Mouse (Mus musculus) intestine, embryonic 14.5 days (tissue): Measurements from ENCODE around the gene Kndc1. TPM values are rescaled to one million over a fixed set of nuclear protein-coding genes. Genes with fewer than 3 reads are reported as not detected.

Experiments used
- ATAC-seq: fragments of 200-750 bp; cut with Nextera tagmentation; replicated peaks from 2 replicates; pipeline ENCODE4 v1.8.0; 2017; ENCODE audit warnings: low read depth, moderate number of reproducible peaks, moderate TSS enrichment, moderate library complexity; ENCODE audit not compliant: low FRiP score, low TSS enrichment
- DNase-seq: peaks from one replicate; pipeline ENCODE4 v3.0.0-alpha.2; 2018; ENCODE audit warnings: low spot score
- H3K27ac ChIP-seq: fragments of 300-500 bp; sonication (generic); 2 replicates; pipeline ENCODE4 v1.5.1; 2014; ENCODE audit warnings: low read depth, mild to moderate bottlenecking, control low read depth
- H3K27me3 ChIP-seq: fragments of 300-500 bp; sonication (generic); replicated peaks from 2 replicates; pipeline ENCODE4 v1.6.1; 2014; ENCODE audit warnings: low read length, control low read depth; ENCODE audit not compliant: control insufficient read depth, insufficient read depth
- H3K36me3 ChIP-seq: fragments of 300-500 bp; sonication (generic); 2 replicates; pipeline ENCODE4 v1.6.1; 2014; ENCODE audit warnings: low read length, control low read depth; ENCODE audit not compliant: control insufficient read depth, insufficient read depth
- H3K4me1 ChIP-seq: fragments of 300-500 bp; sonication (generic); replicated peaks from 2 replicates; pipeline ENCODE4 v1.6.1; 2014; ENCODE audit warnings: low read length, control low read depth, mixed read lengths; ENCODE audit not compliant: control insufficient read depth, insufficient read depth
- H3K4me2 ChIP-seq: fragments of 300-500 bp; sonication (generic); 2 replicates; pipeline ENCODE4 v1.6.1; 2014; ENCODE audit warnings: low read length
- H3K4me3 ChIP-seq: fragments of 300-500 bp; sonication (generic); 2 replicates; pipeline ENCODE4 v1.5.1; 2014; ENCODE audit warnings: low read depth, low read length, control low read depth, mixed read lengths
- H3K9ac ChIP-seq: fragments of 300-500 bp; sonication (generic); 2 replicates; pipeline ENCODE4 v1.6.1; 2014; ENCODE audit warnings: mild to moderate bottlenecking, low read length
- H3K9me3 ChIP-seq: fragments of 300-500 bp; sonication (generic); 2 replicates; pipeline ENCODE4 v1.6.1; 2016; ENCODE audit warnings: low read length, control low read depth; ENCODE audit not compliant: control insufficient read depth
- WGBS: fragments of 180-500 bp; shearing (Covaris S2); extraction: QIAGEN DNeasy Blood & Tissue Kit; methylation state at CpG from one replicate; pipeline ENCODE4 v1.1.7; 2014; 5-methylcytosine and 5-hydroxymethylcytosine counted together
- polyA plus RNA-seq: library from polyadenylated mRNA; unstranded; fragments of >200 nt; fragmentation: Nextera tagmentation; extraction: Ambion mirVana; gene quantifications from 2 replicates; pipeline ENCODE4 v1.2.1, GENCODE M21; 2014

Kndc1 gene
- polyA plus RNA-seq, 1 experiment from 2014 or later: 0.20 TPM

GRCm38 (mm10) chr7:139950283-139950971 is 55.9 kb downstream of the Kndc1 start:
- no peaks in the 10 kb centered on the region for H3K36me3 ChIP-seq

GRCm38 (mm10) chr7:139951079-139951478 is 56.6 kb downstream of the Kndc1 start:
- Histone ChIP-seq H3K27ac (no peak overlapping the region), H3K9me3 (no peaks in the 10 kb centered on the region), H3K4me1 (no peaks in the 10 kb centered on the region), H3K4me2 (peak overlapping the region; percentile 94), H3K9ac (peak overlapping the region; percentile 51), H3K27me3 (peaks cover 16% of the 10 kb centered on the region), H3K4me3 (peak overlapping the region; percentile 64), H3K36me3 (no peaks in the 10 kb centered on the region)
- ATAC-seq (no peak), DNase-seq (peak; percentile 62)
- 5% methylated on average over 15 of the region's 16 CpGs for WGBS

More at GRCm38 (mm10) chr7:139950283-139950971, 55.9 kb downstream of the Kndc1 start:
- H3K9me3 ChIP-seq: no peaks in the 10 kb centered on the region
- peak overlapping the region; percentile 44; the same call in 1 of the 2 replicates for H3K27ac ChIP-seq
- no peaks in the 10 kb centered on the region for H3K4me1 ChIP-seq
- peak; percentile 85 for DNase-seq
- H3K9ac ChIP-seq: peak overlapping the region; percentile 51
- WGBS: under 1% methylated on average over 33 of the region's 33 CpGs
- peak; percentile 73 for ATAC-seq
- peak overlapping the region; percentile 94 for H3K4me2 ChIP-seq
- H3K27me3 ChIP-seq: peaks cover 22% of the 10 kb centered on the region
- H3K4me3 ChIP-seq: peak overlapping the region; percentile 64

GRCm38 (mm10) chr7:139951991-139952633 is 57.6 kb downstream of the Kndc1 start:
- no peak overlapping the region; the same call in 1 of the 2 replicates for H3K4me2 ChIP-seq
- 71% methylated on average over 6 of the region's 6 CpGs for WGBS
- no peaks in the 10 kb centered on the region for H3K36me3 ChIP-seq
- no peak for ATAC-seq
- H3K27me3 ChIP-seq: peaks cover 6% of the 10 kb centered on the region; the same call in 1 of the 2 replicates
- H3K9ac ChIP-seq: no peak overlapping the region
- no peaks in the 10 kb centered on the region for H3K9me3 ChIP-seq
- no peak for DNase-seq
- no peaks in the 10 kb centered on the region for H3K4me1 ChIP-seq
- H3K4me3 ChIP-seq: no peak overlapping the region
- H3K27ac ChIP-seq: no peak overlapping the region

- H3K4me1 ChIP-seq: no peaks in the 10 kb centered on the region
- 90% methylated on average over 4 of the region's 4 CpGs for WGBS
Observed at GRCm38 (mm10) chr7:139955505-139955904, 61.0 kb downstream of the Kndc1 start.

GRCm38 (mm10) chr7:139956658-139957057 is 62.2 kb downstream of the Kndc1 start:
- H3K4me3 ChIP-seq: no peak overlapping the region
- no peaks in the 10 kb centered on the region; the same call in 1 of the 2 replicates for H3K27me3 ChIP-seq
- H3K4me1 ChIP-seq: no peaks in the 10 kb centered on the region
- no peak overlapping the region for H3K4me2 ChIP-seq
- H3K9me3 ChIP-seq: no peaks in the 10 kb centered on the region
- ATAC-seq: no peak
- no peaks in the 10 kb centered on the region for H3K36me3 ChIP-seq
- no peak overlapping the region for H3K9ac ChIP-seq
- H3K27ac ChIP-seq: no peak overlapping the region
- WGBS: 79% methylated on average over 3 of the region's 3 CpGs
- DNase-seq: no peak

More at GRCm38 (mm10) chr7:139955505-139955904, 61.0 kb downstream of the Kndc1 start:
- Histone ChIP-seq H3K27me3 (no peaks in the 10 kb centered on the region; the same call in 1 of the 2 replicates), H3K4me3 (no peak overlapping the region), H3K36me3 (no peaks in the 10 kb centered on the region), H3K4me2 (no peak overlapping the region), H3K27ac (no peak overlapping the region), H3K9ac (no peak overlapping the region), H3K9me3 (no peaks in the 10 kb centered on the region)
- ATAC-seq (no peak), DNase-seq (no peak)

GRCm38 (mm10) chr7:139957437-139957836 is 62.9 kb downstream of the Kndc1 start:
- WGBS: 48% methylated on average over 11 of the region's 11 CpGs
- Histone ChIP-seq H3K4me1 (no peaks in the 10 kb centered on the region), H3K4me3 (no peak overlapping the region), H3K4me2 (no peak overlapping the region), H3K9me3 (no peaks in the 10 kb centered on the region), H3K9ac (no peak overlapping the region), H3K27me3 (no peaks in the 10 kb centered on the region; the same call in 1 of the 2 replicates), H3K36me3 (no peaks in the 10 kb centered on the region), H3K27ac (no peak overlapping the region)
- DNase-seq (no peak), ATAC-seq (no peak)

GRCm38 (mm10) chr7:139957958-139958357 is 63.5 kb downstream of the Kndc1 start:
- H3K9me3 ChIP-seq: no peaks in the 10 kb centered on the region
- 28% methylated on average over 11 of the region's 11 CpGs for WGBS
- ATAC-seq: no peak
- H3K4me2 ChIP-seq: no peak overlapping the region
- no peak for DNase-seq
- H3K4me3 ChIP-seq: no peak overlapping the region
- no peaks in the 10 kb centered on the region; the same call in 1 of the 2 replicates for H3K27me3 ChIP-seq
- no peaks in the 10 kb centered on the region for H3K4me1 ChIP-seq
- no peak overlapping the region for H3K9ac ChIP-seq
- H3K36me3 ChIP-seq: no peaks in the 10 kb centered on the region
- H3K27ac ChIP-seq: no peak overlapping the region

- Histone ChIP-seq H3K27ac (no peak overlapping the region), H3K36me3 (no peaks in the 10 kb centered on the region), H3K27me3 (no peaks in the 10 kb centered on the region; the same call in 1 of the 2 replicates), H3K4me3 (no peak overlapping the region), H3K9me3 (no peaks in the 10 kb centered on the region), H3K4me1 (no peaks in the 10 kb centered on the region), H3K4me2 (no peak overlapping the region), H3K9ac (no peak overlapping the region)
- DNase-seq: no peak
- ATAC-seq: no peak
- 84% methylated on average over 10 of the region's 10 CpGs for WGBS
Observed at GRCm38 (mm10) chr7:139961141-139961540, 66.6 kb downstream of the Kndc1 start.
